Mouse (Mus musculus): ENCODE data around the gene Gm9844.

- TF ChIP-seq CTCF (IDR thresholded peaks at IDR 0.05; ENCODE audit: low read depth), result no peak
- no peak; the same call in 1 of the 2 replicates for TF ChIP-seq EP300 (IDR thresholded peaks at IDR 0.05; ENCODE audit: low read depth)
Measured at GRCm38 (mm10) chr7:24884693-24885291, 22.8 kb downstream of the Gm9844 start.

All from heart, postnatal 0 days (tissue).